Mouse (Mus musculus) frontal cortex, adult 2 months (tissue): Measurements from ENCODE around the gene Gm10251. TPM values are rescaled to one million over a fixed set of nuclear protein-coding genes. Genes with fewer than 3 reads are reported as not detected.
"Not testable (repeated sequence)": the region's sequence is repeated elsewhere in the genome, so short reads cannot be mapped to it uniquely, and the experiment has no call there.

Experiments
- DNase-seq, 2 experiments: peaks; one replicate each; pipeline ENCODE4 v3.0.0; 2022; ENCODE audit warnings: low spot score in 1 of 2; ENCODE audit errors: extremely low spot score in 1 of 2
- polyA plus RNA-seq: library from polyadenylated mRNA; depleted of rRNA; stranded (reverse); fragments of >200 nt; gene quantifications from 2 replicates; pipeline ENCODE4 v1.2.3, GENCODE M21; 2012; rRNA removed

Gm10251 gene
- polyA plus RNA-seq = not detected in 2 replicates

DNA sequence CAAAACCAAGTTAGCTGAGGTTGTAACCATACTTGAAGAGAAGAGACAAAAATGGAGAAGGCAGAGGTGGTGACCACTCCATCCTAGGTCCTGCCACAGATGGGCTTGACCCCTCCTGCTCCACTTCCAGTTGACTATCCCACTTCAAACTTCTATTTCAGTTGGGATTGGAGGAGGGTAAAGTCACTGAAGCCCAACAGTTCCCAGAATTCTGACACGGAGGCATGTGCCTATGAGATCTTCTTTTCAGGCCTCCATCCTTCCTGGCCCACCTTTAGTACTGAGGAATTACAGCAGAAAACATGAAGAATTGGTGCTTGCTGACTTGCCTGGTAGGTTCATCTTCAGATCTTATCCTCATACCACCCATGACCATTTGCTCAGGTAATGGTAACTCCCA, at the start of gene Gm10251:
Gene Gm10251 (minus strand): TSS at position 101 of the 400 bp plus-strand sequence.
- DNase-seq = not testable (repeated sequence)

DNA sequence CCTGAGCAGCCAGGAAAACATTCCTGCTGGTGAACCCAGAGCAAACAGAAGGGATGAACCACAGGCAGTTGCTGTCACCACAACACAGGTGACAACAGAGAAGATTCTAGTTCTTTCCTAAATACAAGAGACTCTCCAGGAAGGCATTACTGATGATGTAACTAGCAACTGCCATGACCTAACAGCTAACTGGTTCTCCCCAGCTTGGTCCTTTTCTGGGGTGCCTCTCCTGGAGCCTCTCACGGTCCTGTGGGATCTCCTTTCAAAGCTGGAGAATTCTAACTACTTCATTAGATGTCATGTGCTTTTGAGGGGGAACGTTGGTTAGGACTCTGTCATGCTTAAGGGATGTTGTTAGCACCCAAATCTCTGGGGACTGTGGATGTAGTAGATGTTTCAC, 36.2 kb upstream of the Gm10251 start, which contains the start of gene Gm8050:
Gene Gm8050 (minus strand): TSS at position 101 of the 400 bp plus-strand sequence.
- not testable (repeated sequence) for DNase-seq

DNA sequence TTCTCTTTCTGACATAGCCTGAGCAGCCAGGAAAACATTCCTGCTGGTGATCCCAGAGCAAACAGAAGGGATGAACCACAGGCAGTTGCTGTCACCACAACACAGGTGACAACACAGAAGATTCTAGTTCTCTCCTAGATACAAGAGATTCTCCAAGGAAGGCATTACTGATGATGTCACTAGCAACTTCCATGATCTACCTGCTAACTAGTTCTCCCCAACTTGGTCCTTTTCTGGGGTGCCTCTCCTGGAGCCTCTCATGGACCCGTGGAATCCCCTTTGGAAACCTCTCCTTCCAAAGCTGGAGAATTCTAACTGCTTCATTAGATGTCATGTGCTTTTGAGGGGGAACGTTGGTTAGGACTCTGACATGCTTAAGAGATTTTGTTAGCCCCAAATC, 61.7 kb downstream of the Gm10251 start, which contains the start of gene Gm3460:
Gene Gm3460 (minus strand): TSS at position 101 of the 400 bp plus-strand sequence.
- DNase-seq = not testable (repeated sequence)

DNA sequence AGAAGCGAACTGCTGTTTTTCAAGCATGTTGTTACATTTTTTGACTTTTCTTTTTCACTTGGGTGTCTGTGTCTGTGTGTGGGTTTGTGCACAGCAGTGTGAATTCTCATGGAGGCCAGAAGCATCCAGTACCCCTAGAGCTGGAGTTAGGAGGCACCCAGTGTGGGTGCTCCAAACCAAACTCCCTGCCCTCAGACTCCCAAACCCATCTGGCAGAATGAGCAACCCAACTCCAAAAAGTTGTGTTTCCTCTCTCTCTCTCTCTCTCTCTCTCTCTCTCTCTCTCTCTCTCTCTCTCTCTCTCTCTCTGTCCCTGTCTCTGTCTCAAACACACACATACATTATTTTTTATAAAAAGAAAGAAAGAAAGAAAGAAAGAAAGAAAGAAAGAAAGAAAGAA, 77.5 kb downstream of the Gm10251 start:
- DNase-seq = not testable (repeated sequence)

DNA sequence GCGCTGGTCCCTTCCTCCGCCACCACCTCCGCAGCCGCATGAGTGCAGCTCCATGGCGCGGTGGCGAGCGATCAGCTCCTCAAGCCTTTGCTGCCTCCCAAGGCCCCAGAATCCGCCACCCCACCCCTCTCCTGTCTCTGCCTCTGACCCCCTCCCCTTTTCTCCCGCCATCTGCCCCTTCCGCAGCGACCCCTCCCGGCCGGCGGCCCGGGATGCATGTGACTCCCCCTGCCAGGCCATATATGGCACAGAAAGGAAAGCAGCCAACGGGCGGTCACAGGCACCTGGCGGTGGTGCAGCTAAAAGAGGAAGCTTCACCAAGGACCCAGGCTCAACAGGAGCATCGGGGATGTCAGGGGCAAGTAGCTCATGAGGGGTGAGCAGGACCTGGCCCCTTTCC, 79.0 kb downstream of the Gm10251 start:
- DNase-seq = peak in 1 of 2 experiments; percentile 5

DNA sequence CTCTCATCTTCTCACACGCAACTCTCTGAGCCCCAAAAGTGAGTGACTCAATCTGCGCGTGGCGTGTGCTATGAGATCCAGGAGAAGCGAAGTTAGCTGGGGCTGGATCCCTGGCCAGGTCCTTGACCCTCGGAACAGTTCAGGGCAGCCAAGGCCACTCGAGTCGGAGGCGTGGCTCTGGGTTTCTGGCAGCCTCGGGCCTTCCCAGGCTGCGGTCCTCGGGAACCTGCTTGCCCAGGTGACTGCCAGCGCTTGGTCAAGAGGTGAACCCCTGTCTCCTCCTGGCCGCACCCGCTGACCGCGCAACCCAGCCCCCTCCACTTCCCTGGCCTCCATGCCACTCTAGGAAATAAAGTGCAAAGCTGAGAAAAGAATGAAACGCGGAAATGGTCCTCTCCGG, 79.4 kb downstream of the Gm10251 start:
- DNase-seq = not testable (repeated sequence)

DNA sequence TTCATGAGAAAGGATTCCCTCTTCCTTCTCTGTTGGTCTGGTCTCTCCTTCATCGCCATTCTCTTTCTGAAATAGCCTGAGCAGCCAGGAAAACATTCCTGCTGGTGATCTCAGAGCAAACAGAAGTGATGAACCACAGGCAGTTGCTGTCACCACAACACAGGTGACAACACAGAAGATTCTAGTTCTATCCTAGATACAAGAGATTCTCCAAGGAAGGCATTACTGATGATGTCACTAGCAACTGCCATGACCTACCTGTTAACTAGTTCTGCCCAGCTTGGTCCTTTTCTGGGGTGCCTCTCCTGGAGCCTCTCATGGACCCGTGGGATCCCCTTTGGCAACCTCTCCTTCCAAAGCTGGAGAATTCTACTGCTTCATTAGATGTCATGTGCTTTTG, 93.5 kb downstream of the Gm10251 start, which contains the start of gene Gm3629:
Gene Gm3629 (minus strand): TSS at position 101 of the 400 bp plus-strand sequence.
- not testable (repeated sequence) for DNase-seq

Other genes with a start within 250 kb of the Gm10251 start
- not detected in 2 replicates for gene Gm3594, start 239.6 kb downstream of the Gm10251 start, polyA plus RNA-seq
- gene Gm8356, start 146.9 kb downstream of the Gm10251 start, polyA plus RNA-seq = not detected in 2 replicates
- 0.38 and 0.40 TPM in 2 replicates for gene Gm3629, start 93.6 kb downstream of the Gm10251 start, polyA plus RNA-seq
- gene Gm3460, start 61.8 kb downstream of the Gm10251 start, polyA plus RNA-seq = 0.54 and 0.82 TPM in 2 replicates
- not detected in 2 replicates for gene Gm8050, start 36.1 kb upstream of the Gm10251 start, polyA plus RNA-seq
- gene Gm3636, start 58.2 kb upstream of the Gm10251 start, polyA plus RNA-seq = 7.7 and 7.8 TPM in 2 replicates
- not detected in 2 replicates for gene Gm8362, start 90.2 kb upstream of the Gm10251 start, polyA plus RNA-seq
- gene Gm3642, start 156.1 kb upstream of the Gm10251 start, polyA plus RNA-seq = not detected in 2 replicates
- 2.3 TPM in 2 replicates for gene Gm3667, start 205.8 kb upstream of the Gm10251 start, polyA plus RNA-seq